Mouse (Mus musculus) MEL (cell line): Measurements from ENCODE around the gene Pfkfb4. TPM values are rescaled to one million over a fixed set of nuclear protein-coding genes. Genes with fewer than 3 reads are reported as not detected.

Experiments
- DNase-seq: peaks from one replicate; pipeline ENCODE4 v3.0.0; 2011; ENCODE audit warnings: low read depth, low spot score
- H3K27ac ChIP-seq: 2 replicates; pipeline ENCODE4 v1.5.1; 2012; ENCODE audit warnings: low read depth, mild to moderate bottlenecking, control low read depth, low read length, moderate library complexity; ENCODE audit not compliant: control insufficient read depth
- H3K27me3 ChIP-seq, 2 experiments: fragments of 150-350 bp in 1 of 2; sonication (generic) in 1 of 2; 2 replicates each; pipeline ENCODE4 v1.6.1; 2012; ENCODE audit warnings: low read length in 2 of 2, mild to moderate bottlenecking in 2 of 2, improper control_type of control experiment in 1 of 2, moderate library complexity in 1 of 2; ENCODE audit not compliant: insufficient read depth in 2 of 2, control insufficient read depth in 1 of 2
- H3K36me3 ChIP-seq, 2 experiments: 2 replicates each; pipeline ENCODE4 v1.6.1; 2012 to 2014; ENCODE audit warnings: low read length in 2 of 2, improper control_type of control experiment in 1 of 2, inconsistent platforms in 1 of 2, mild to moderate bottlenecking in 1 of 2; ENCODE audit not compliant: insufficient read depth in 2 of 2, control insufficient read depth in 1 of 2
- H3K4me1 ChIP-seq, 2 experiments: fragments of 150-350 bp in 1 of 2; sonication (generic) in 1 of 2; 2 replicates each; pipeline ENCODE4 v1.6.1; 2012; ENCODE audit warnings: low read length in 2 of 2, improper control_type of control experiment in 1 of 2, mild to moderate bottlenecking in 1 of 2; ENCODE audit not compliant: insufficient read depth in 2 of 2, control insufficient read depth in 1 of 2
- H3K4me3 ChIP-seq, 2 experiments: fragments of 150-350 bp in 1 of 2; sonication (generic) in 1 of 2; 2 replicates each; pipeline ENCODE4 v1.5.1; 2012; ENCODE audit warnings: low read depth in 2 of 2, low read length in 2 of 2, mild to moderate bottlenecking in 2 of 2, moderate library complexity in 2 of 2, control low read depth in 1 of 2, improper control_type of control experiment in 1 of 2; ENCODE audit not compliant: control insufficient read depth in 1 of 2, insufficient read depth in 1 of 2
- H3K79me2 ChIP-seq: 2 replicates; pipeline ENCODE4 v1.6.1; 2012; ENCODE audit warnings: mild to moderate bottlenecking, low read length, moderate library complexity; ENCODE audit not compliant: control insufficient read depth, poor library complexity, insufficient read depth
- H3K9ac ChIP-seq: 2 replicates; pipeline ENCODE4 v1.6.1; 2012; ENCODE audit warnings: low read depth, mild to moderate bottlenecking, control low read depth, low read length, moderate library complexity; ENCODE audit not compliant: control insufficient read depth, poor library complexity, severe bottlenecking
- H3K9me3 ChIP-seq: fragments of 150-350 bp; sonication (generic); replicated peaks from 2 replicates; pipeline ENCODE4 v1.6.1; 2012; ENCODE audit warnings: mild to moderate bottlenecking, low read length, improper control_type of control experiment, moderate library complexity; ENCODE audit not compliant: insufficient read depth
- CHD1 ChIP-seq: IDR thresholded peaks from 2 replicates; pipeline ENCODE4 v1.6.1; 2012; ENCODE audit warnings: low read depth, mild to moderate bottlenecking, inconsistent platforms, low read length, improper control_type of control experiment
- E2F4 ChIP-seq: IDR thresholded peaks from 2 replicates; pipeline ENCODE4 v1.6.1; 2011; ENCODE audit warnings: low read depth, low read length, improper control_type of control experiment, borderline replicate concordance
- EP300 ChIP-seq, 2 experiments: IDR thresholded peaks; 2 replicates each; pipeline ENCODE4 v1.6.1; 2011; ENCODE audit warnings: improper control_type of control experiment in 2 of 2, low read length in 2 of 2, low read depth in 1 of 2, mild to moderate bottlenecking in 1 of 2
- GABPA ChIP-seq: IDR thresholded peaks from 2 replicates; pipeline ENCODE4 v1.6.1; 2012; ENCODE audit warnings: low read depth, mild to moderate bottlenecking, inconsistent platforms, low read length, improper control_type of control experiment, moderate library complexity
- MAFK ChIP-seq: IDR thresholded peaks from 2 replicates; pipeline ENCODE4 v1.6.1; 2011; ENCODE audit warnings: low read depth, mild to moderate bottlenecking, low read length, improper control_type of control experiment, borderline replicate concordance
- MXI1 ChIP-seq: IDR thresholded peaks from 2 replicates; pipeline ENCODE4 v1.6.1; 2011; ENCODE audit warnings: mild to moderate bottlenecking, low read depth, low read length, improper control_type of control experiment
- POLR2AphosphoS2 ChIP-seq: IDR thresholded peaks from 2 replicates; pipeline ENCODE4 v1.6.1; 2011; ENCODE audit warnings: low read length, improper control_type of control experiment
- POLR2AphosphoS5 ChIP-seq: IDR thresholded peaks from 2 replicates; pipeline ENCODE4 v1.6.1; 2012; ENCODE audit warnings: low read depth, borderline replicate concordance, mild to moderate bottlenecking, inconsistent platforms, low read length, moderate library complexity, mixed read lengths
- SIN3A ChIP-seq: IDR thresholded peaks from 2 replicates; pipeline ENCODE4 v1.6.1; 2012; ENCODE audit warnings: low read length, improper control_type of control experiment, inconsistent platforms
- USF1 ChIP-seq: IDR thresholded peaks from 2 replicates; pipeline ENCODE4 v1.6.1; 2014; ENCODE audit warnings: low read depth, mild to moderate bottlenecking, inconsistent platforms, low read length, improper control_type of control experiment, moderate library complexity
- ZKSCAN1 ChIP-seq: IDR thresholded peaks from 2 replicates; pipeline ENCODE4 v1.6.1; 2012; ENCODE audit warnings: low read depth, mild to moderate bottlenecking, inconsistent platforms, low read length, improper control_type of control experiment, moderate library complexity
- polyA plus RNA-seq, 2 experiments: library from polyadenylated mRNA; stranded (reverse) in 1 of 2; unstranded in 1 of 2; fragments of >175 nt in 1 of 2; fragments of >200 nt in 1 of 2; gene quantifications; 2 replicates each; pipeline versions ENCODE4 v1.2.1 to v1.2.4; 2012; ENCODE audit warnings: low replicate concordance in 2 of 2, low read depth in 1 of 2; ENCODE audit not compliant: insufficient read length in 2 of 2, insufficient read depth in 1 of 2, missing spikeins in 1 of 2
- total RNA-seq: library from RNA; depleted of rRNA; stranded (reverse); fragments of 300-350 nt; gene quantifications from 2 replicates; pipeline ENCODE4 v1.2.3, GENCODE M21; 2012

The Pfkfb4 gene
- total and polyA plus RNA-seq, 3 experiments: 3.2 to 6.4 TPM; not detected in 1

- peaks cover 0 to 11% of the 10 kb centered on the region in 2 experiments; a peak in 2 of 4 replicates for H3K36me3 ChIP-seq
- H3K79me2 ChIP-seq: peaks cover 2% of the 10 kb centered on the region; the same call in 1 of the 2 replicates
- no peak overlapping the region for H3K27ac ChIP-seq
- H3K4me1 ChIP-seq: peaks cover 3 to 12% of the 10 kb centered on the region in 2 experiments; a peak in 3 of 4 replicates
- no peak for DNase-seq
- no peaks in the 10 kb centered on the region for H3K9me3 ChIP-seq
- no peak overlapping the region for H3K9ac ChIP-seq
- TF ChIP-seq MAFK: no peak
- no peaks in the 10 kb centered on the region for H3K27me3 ChIP-seq
- H3K4me3 ChIP-seq: no peak overlapping the region
Measured at GRCm38 (mm10) chr9:109051651-109052489, 60.3 kb downstream of the Pfkfb4 start.

GRCm38 (mm10) chr9:109052490-109053260, 61.1 kb downstream of the Pfkfb4 start:
- peaks cover 5 to 19% of the 10 kb centered on the region in 2 experiments for H3K4me1 ChIP-seq
- no peak for DNase-seq
- H3K4me3 ChIP-seq: no peak overlapping the region
- no peak for TF ChIP-seq POLR2AphosphoS2
- peaks cover 0 to 19% of the 10 kb centered on the region in 2 experiments; a peak in 2 of 4 replicates for H3K36me3 ChIP-seq
- H3K9me3 ChIP-seq: no peaks in the 10 kb centered on the region
- peaks cover 2% of the 10 kb centered on the region; the same call in 1 of the 2 replicates for H3K79me2 ChIP-seq
- H3K9ac ChIP-seq: no peak overlapping the region
- no peak overlapping the region for H3K27ac ChIP-seq
- no peaks in the 10 kb centered on the region for H3K27me3 ChIP-seq

- no peak for DNase-seq
- Histone ChIP-seq H3K9ac (no peak overlapping the region), H3K9me3 (no peaks in the 10 kb centered on the region), H3K4me3 (no peak overlapping the region), H3K27ac (no peak overlapping the region), H3K27me3 (no peaks in the 10 kb centered on the region), H3K4me1 (peaks cover 5 to 26% of the 10 kb centered on the region in 2 experiments), H3K79me2 (peaks cover 2% of the 10 kb centered on the region), H3K36me3 (peaks cover 0 to 24% of the 10 kb centered on the region in 2 experiments; a peak in 2 of 4 replicates)
- TF ChIP-seq ZKSCAN1: no peak
- TF ChIP-seq MXI1: no peak
- no peak for TF ChIP-seq USF1
- no peak for TF ChIP-seq SIN3A
- no peak for TF ChIP-seq EP300 (IDR thresholded peaks at IDR 0.05; ENCODE audit: low read depth in 1 of 2, low read length in 2 of 2)
- TF ChIP-seq E2F4: no peak
- TF ChIP-seq CHD1: no peak
- no peak for TF ChIP-seq GABPA
- no peak for TF ChIP-seq POLR2AphosphoS5
Measured at GRCm38 (mm10) chr9:109053366-109053765, 61.8 kb downstream of the Pfkfb4 start.
